Mouse (Mus musculus): Measurements from ENCODE around the gene Ftl1. TPM values are rescaled to one million over a fixed set of nuclear protein-coding genes. Genes with fewer than 3 reads are reported as not detected.
A peak's percentile ranks its signal among the peaks of the same experiment; 100 is the strongest.
"Not testable (repeated sequence)": the region's sequence is repeated elsewhere in the genome, so short reads cannot be mapped to it uniquely, and the experiment has no call there.

Ftl1 gene
- 100 to 1,000 TPM; 218 to 238 TPM for total RNA-seq (2021)
- long read RNA-seq, experiment 1, transcript Ftl1-201 (4 exons, 968 nt) = major isoform, 327 of 344 reads
- long read RNA-seq, experiment 1, transcript Ftl1-205 (3 exons, 825 nt) = minor isoform, 15 of 344 reads
- long read RNA-seq, experiment 1, partial matches to known transcripts = 1 of 344 reads
- long read RNA-seq, experiment 1, other reads (novel, unspliced or antisense) = 0 of 344 reads
- long read RNA-seq, experiment 2, transcript Ftl1-201 (4 exons, 968 nt) = major isoform, 344 of 351 reads
- long read RNA-seq, experiment 2, transcript Ftl1-205 (3 exons, 825 nt) = minor isoform, 6 of 351 reads
- long read RNA-seq, experiment 2, partial matches to known transcripts = 0 of 351 reads
- long read RNA-seq, experiment 2, other reads (novel, unspliced or antisense) = 0 of 351 reads

DNA sequence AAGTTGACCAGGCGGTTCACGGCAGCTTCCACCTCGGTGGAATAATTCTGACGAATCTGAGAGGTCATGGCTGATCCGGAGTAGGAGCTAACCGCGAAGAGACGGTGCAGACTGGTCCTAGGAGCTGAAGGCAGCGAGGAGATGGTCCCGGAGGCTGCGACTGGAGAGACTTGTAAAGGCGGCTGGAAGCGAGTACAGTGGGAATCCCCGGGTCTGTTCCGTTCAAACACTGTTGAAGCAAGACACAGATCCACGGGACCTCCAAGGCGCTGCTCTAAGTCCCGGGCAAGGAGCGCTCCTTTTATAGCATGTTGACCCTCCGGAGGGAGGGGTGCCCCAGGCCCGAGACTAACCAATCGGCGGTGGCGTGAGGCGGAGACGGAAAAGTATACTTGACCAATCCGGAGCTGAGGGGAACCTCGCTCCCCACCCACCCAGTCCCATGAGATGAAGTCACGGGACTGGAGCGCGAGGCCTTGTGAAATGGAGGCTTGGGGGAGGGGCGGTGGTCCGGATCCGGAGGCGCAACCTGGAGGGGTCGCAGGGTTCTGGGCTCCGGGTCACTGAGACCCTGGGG, at the start of gene Ftl1:
TSS of gene Ftl1 (minus strand) at position 321 of the 577 bp plus-strand sequence.
- peak; percentile 92 to 94 for DNase-seq (ENCODE audit: low spot score in 2 of 2)

DNA sequence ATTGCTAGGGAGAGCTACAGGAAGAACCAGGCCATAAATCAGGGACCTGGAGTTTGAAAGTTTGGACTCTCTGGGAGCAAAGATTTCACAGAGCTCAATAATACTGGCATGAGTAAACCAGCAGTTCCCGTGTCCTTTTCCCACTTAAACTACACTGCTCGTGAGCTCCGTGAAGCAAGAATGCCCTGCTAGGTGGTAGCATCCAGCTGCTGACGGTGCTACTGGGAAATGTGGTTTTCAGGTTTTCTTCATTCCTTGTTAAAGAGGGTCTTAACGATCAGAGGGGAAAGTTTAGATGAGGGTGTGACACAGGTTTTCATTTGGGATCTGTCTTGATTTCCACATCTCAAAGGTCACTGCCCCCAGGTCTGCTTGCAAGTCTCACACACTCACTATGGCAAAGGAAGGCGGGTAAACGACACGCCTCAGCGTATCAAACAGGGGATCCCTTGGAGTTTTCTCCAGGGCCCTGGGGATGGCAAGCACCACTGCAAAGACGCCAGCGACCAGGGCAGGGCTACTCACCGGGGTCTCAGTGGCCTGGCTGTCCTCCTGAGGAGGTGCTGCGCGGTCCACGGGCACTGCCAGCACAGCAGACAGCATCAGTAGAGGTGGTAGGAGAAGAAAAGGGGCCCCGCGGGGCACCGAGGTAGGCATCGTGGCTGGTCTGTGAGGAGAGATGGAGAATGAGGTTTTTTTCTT, 49.6 kb upstream of the Ftl1 start:
- DNase-seq (ENCODE audit: low spot score in 2 of 2) = no peak

DNA sequence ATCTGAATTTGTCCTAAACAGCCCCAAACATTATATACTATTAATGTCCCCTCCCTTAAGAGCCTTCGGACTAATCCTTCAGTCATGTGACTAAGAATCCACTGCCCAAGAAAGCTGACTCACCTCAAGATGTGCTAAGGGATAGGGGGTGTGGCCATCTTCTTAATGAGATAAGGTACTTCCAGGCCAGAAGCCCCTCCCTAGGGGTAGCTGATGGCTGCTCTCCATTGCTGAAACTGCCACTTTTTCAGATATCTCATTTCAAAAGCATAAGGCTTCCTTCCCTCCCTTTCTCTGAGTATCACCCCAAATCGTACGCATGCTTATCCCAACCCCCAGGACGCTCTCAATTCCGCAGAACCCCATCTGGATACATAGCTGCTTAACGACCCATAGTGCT, 48.9 kb upstream of the Ftl1 start:
- no peak for DNase-seq (ENCODE audit: low spot score in 2 of 2)

DNA sequence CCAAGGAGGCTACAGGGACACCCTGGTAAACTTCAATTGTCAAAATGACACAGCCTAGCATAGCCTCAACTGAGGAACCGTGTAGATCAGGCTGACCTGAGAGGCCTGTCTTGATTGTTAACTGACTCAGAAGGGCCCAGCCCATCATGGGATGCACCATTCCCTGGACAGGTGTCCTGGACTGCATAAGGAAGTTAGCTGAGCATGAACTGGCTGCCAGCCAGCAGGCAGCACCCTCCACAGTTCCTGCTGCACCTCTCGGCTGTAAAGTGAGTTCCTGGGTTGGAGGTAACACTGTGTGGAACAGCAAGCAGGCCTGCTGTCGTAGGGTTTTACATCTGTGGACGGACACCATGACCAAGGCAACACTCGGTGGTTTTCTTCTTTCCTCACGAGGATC, 47.9 kb upstream of the Ftl1 start:
- DNase-seq (ENCODE audit: low spot score in 2 of 2) = no peak

DNA sequence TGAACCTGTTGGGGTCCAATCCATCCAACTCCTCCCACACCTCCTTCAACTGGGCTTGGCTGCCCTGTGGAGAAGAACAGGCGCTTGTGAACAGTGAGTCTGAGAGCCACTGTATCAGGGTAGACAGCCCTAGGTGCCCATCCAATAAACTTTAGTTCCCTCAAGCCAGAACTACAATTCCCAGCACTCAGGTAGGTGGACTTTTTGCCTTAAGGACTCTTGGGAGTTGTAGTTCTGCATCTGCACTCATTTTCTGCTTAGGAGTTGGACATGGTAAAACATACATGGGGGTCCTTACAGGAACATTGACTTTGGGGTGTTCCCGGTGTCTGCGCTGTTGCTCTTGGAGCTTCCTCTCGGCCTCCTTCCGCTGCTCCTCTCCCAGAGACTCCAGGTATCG, 38.7 kb upstream of the Ftl1 start:
- DNase-seq (ENCODE audit: low spot score in 2 of 2) = no peak

DNA sequence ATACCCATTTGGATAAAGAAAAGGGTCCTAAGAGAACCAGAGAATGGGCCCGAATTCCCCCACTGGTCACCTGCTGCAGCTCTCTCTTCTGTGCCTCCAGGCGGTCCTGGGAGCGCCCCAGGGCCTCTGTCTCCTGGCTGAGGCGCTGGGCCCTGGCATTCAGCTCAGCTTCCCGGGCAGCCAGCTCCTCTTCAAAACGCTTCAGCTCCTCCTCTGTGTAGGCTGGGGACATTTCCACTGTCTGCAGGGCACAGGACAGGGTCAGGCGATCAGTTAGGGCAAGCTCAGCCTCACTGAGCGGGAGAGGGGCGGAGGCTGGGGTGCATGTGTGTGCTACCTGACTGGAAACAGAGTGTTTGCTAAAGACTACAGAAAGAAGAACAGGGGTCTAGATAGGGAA, 34.9 kb upstream of the Ftl1 start:
- no peak for DNase-seq (ENCODE audit: low spot score in 2 of 2)

DNA sequence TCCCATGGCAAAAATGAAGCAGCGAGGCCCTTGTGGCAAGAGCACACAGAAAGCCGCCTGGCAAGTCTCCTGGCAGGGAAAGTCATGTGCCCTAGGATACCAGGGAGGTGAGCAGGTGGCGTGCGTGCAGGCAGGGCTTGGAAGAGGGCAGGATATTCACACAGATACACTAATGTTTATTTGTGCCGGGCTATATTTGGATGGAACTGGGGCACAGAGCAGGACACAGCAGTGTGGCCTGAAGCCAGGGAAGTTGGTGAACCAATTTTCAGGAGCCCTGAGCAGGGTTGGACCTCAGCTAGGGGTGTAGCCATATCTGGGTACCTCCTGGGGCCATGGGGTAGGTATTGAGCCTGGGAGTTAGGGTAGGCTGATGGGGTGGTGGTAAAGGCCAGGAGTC, 33.3 kb upstream of the Ftl1 start:
- DNase-seq (ENCODE audit: low spot score in 2 of 2) = no peak

DNA sequence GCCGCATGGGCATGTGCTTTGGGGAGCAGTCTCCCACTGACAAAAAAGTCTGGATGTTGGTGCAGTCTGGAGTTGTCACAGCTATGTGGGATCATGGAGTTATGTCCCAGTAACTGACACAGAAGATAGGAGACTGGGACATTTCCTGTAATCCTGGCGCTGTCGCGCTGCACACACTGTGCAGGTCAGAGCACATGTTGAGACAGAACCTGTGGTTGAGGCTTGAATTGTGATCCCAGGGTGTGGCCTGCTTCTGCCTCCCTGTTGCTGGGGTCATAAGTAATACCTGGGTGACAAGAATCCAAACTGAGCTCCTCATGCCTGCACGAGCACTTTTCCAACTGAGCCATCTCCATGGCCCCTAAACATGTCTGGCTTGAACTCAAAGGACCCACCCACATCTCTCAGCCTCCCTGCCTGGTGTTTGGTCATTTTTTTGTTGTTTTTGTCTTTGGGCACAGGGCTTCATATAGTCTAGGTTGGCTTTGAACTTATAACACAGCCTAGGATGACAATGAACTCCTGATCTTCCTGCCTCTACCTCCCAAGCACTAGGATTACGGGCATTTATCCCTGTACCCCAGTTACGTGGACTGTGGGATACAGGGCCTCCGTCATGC, 32.7 kb upstream of the Ftl1 start:
- DNase-seq (ENCODE audit: low spot score in 2 of 2) = no peak

DNA sequence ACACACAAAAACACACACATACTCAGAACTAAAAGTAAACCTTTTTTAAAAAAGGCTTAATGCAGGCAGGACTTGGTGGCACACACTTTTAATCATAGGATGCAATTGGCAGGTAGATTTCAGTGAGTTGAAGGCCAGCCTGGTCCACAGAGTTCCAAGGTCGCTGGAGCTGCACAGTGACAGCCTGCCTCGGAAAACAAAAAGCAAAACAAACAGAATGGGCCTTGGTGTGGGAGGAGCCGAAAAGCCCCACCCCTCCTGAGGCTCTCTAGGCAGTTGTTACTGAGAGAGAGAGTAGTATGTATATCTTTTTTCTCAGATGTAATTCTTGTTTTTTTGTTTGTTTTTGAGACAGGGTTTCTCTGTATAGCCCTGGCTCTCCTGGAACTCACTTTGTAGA, 31.6 kb upstream of the Ftl1 start:
- no peak for DNase-seq (ENCODE audit: low spot score in 2 of 2)

DNA sequence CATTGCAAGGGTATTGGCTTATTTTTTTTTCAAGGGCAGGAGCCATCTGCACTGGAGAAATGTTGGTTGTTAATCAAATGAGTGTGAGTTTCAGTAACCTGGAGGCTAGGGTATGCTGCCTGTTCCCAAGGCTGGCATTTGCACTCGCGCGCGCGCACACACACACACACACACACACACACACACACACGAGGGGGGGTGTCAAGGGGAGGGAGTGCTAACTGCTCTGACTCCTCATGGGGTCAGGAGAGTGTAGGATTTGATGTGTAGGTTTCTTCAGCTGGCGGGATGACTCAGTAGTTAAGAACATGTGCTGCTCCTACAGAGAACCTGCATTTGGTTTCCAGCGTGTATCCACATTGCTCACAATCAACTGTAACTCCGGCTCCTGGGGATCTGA, 31.1 kb upstream of the Ftl1 start:
- DNase-seq (ENCODE audit: low spot score in 2 of 2) = peak; percentile 24 to 30

DNA sequence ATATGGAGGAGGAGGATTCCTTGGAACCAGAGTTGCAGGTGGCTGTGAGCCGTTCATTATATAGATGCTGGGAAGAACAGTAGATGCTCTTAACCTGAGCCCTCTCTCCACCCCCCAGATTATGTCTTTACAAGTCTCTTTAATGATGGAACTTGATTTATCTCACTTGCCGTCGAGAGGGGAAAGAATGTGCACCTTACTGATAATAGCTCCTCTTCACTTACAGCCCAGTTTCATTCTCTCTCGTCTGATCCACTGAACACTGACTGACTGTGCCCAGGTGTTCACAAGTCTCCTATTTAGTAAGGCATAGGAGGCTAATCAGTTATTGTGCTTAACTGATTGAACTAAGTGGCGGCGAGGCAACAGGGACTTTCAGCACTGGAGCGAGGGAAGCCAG, 29.9 kb upstream of the Ftl1 start:
- no peak for DNase-seq (ENCODE audit: low spot score in 2 of 2)

DNA sequence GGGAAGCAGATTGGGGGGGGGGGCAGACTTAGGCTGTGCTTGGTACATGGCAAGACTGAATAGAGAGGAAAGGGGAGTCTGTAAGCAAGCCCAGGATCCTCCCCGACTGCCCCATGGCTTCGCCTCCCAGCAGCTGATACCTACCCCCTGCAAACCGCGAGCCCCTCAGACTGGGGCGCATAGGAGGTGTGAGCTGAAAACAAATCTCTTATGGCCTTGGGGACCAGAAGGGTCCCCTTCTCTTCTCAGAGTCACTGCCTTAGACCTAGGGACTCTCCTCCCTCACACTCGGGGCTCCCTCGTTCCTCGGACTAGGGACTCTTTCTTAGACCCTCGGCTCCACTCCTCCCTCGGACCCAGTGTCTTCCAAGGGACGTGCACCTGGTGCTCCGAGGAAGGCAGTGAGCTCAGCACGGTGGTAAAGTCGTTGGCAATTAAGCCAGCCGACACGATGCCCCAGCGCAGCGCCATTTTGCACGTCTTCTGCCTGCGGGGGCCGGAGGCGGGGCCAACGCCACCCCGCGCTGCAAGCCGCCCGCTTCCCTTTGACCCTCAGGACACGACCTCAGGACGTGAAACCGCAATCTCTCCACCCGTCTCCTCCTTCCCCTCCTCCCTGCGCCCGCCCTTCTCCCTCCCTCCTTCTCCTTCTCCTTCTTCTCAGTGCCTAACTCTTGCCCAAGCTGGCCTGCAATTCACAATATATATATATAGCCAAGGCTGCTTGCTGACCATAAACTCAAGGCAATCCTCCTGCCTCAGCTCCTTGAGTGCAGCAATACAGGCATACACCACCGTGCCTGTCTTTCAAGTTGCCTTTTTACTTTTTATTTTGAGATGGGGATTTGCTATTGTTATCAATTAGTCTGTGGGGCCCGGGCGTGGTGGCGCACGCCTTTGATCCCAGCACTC, 28.9 kb upstream of the Ftl1 start, which contains the start of gene Dhdh:
TSS of gene Dhdh (minus strand) at position 513 of the 912 bp plus-strand sequence.
- DNase-seq (ENCODE audit: low spot score in 2 of 2) = peak; percentile 47 to 49

DNA sequence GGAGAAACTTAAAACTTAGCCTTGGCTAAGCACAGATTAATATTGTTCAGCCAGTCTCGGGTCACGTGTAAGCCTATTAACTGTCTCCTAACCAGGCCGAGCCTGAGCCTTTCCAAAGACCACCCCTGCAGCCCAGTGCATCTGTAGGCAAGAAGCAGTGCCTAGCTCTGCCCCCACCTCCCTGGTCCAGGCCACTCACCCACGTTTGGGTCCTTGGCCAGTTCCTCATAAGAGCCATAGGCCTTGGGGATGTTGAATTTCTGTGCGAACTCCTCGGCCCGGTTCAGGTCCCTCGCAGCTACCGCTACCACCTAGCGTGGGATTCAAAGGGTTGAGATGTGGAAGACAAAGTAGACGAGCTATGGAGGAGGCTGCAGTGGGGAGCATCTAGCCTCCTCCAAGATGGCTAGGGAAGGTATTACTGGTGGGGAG, 28.2 kb upstream of the Ftl1 start:
- no peak for DNase-seq (ENCODE audit: low spot score in 2 of 2)

DNA sequence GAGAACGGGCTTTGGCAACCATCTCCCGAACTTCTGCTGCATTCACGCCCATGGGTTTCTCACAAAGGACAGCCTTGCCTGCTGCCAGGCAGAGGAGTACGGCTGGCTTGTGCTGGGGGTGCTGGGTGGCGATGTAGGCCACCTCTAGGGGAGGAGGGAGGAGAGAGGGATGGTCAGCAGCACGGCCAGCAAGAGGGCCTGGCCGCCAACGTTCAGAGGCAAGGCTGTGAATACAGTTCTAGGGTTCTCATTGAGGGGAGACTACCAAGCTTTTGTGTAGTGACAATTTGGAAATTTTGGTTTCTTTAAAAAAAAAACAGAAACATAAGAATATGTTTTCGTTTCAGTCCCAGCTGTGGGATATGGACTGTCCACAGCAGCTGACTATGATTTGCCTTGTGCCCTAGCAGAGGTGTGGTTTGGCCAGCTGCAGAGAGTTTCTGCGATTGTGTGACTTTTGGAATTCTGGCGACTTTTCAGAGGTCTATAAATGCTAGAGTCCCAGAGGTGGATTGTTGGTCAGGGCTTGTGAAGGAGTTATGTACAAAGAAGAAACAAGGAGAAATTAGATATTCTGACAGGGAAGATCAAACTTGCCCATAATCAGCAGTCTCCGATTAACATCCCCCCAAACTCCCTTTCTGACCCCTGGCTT, 27.2 kb upstream of the Ftl1 start, which contains the start of gene Gm45808:
TSS of gene Gm45808 (minus strand) at position 51 of the 655 bp plus-strand sequence.
- DNase-seq (ENCODE audit: low spot score in 2 of 2) = no peak

DNA sequence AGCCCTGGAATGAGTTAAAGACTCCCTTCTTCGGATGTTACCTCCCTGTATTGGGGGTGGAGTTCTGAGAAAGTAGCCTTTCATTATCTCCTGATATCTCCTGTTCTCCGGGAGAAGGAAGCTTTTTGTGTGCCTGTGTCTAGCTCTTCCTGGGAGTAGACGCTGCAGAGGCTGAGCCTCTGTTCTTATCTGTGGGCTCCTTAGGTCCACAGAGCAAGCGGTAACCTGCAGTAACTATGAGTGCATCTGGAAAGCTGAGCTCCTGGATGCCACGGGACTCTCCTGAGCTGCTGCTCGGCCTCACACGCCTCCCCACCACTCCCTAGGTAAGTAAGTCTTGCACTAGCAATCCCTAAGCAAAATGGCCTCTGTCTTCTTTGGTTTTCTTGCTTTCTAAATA, 26.5 kb upstream of the Ftl1 start:
- DNase-seq (ENCODE audit: low spot score in 2 of 2) = no peak

DNA sequence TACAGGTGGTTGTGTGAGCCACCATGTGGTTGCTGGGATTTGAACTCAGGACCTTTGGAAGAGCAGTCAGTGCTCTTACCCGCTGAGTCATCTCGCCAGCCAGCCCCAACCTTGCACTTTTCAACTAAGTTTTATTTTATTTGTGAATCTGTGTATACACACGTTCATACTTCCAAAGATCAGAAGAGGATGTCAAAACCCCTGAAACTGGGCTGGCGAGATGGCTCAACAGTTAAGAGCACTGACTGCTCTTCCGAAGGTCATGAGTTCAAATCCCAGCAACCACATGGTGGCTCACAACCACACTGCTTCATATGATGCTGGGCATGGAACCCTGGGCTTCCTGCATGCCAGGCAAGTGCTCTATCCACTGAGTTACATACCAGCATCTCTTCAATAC, 25.3 kb upstream of the Ftl1 start:
- DNase-seq (ENCODE audit: low spot score in 2 of 2) = not testable (repeated sequence)

DNA sequence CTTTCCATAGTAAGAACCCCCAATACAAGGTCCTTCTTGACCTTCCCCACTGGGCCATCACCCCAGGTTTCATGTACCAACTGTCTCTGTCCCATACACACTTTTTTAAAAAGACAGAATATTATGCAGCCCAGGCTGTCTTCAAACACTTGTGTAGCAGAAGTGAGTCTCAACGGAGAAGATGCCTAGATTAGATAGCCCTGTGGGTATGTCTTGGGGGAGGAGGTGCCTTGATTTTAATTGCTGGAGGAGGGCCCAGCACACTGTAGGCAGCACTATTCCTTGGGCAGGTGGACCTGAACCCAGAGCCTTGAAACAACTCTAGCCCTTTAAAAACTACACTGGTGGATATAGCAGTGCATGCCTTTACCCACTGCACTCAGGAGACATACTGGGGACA, 22.5 kb upstream of the Ftl1 start:
- DNase-seq (ENCODE audit: low spot score in 2 of 2) = no peak

DNA sequence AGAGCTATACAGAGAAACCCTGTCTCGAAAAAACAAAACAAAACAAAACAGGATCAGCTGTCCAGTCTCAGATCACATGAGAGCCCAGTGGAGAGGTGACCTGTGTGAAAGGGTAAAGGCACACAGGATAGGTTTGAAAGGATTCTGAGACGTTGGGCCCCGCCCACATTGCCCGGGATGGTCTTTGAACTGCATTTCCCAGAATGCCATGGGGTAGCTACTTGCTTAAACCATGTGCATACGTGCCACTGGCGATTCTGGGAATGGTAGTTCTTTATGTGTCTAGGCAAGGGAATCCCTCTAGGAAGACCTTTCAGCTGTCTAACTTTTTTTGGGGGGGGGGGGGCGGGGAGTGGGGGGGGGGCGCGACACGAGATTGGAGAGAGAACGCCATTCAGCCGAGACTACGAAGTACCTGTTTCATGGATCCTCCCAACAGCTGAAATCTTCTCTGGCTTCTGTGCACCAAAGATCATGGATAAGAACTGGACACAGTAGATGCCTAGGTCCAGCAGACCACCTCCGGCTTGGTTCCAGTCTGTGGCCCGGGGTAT, 21.8 kb upstream of the Ftl1 start, which contains the start of gene Tulp2:
TSS of gene Tulp2 (plus strand) at position 504 of the 554 bp plus-strand sequence.
- DNase-seq (ENCODE audit: low spot score in 2 of 2) = peak; percentile 66 to 71

DNA sequence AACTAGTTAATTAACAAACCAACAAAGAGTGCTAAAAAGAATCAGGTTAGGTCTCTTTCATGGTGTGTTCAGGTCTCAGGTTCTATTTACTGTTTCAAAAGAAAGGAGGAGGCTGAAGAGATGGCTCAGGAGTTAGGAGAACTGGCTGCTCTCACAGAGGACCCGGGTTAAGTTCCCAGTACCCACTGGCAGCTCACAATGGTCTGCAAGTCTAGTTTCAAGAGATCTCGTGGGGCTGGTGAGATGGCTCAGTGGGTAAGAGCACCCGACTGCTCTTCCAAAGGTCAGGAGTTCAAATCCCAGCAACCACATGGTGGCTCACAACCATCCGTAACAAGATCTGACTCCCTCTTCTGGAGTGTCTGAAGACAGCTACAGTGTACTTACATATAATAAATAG, 20.6 kb upstream of the Ftl1 start:
- DNase-seq (ENCODE audit: low spot score in 2 of 2) = not testable (repeated sequence)

DNA sequence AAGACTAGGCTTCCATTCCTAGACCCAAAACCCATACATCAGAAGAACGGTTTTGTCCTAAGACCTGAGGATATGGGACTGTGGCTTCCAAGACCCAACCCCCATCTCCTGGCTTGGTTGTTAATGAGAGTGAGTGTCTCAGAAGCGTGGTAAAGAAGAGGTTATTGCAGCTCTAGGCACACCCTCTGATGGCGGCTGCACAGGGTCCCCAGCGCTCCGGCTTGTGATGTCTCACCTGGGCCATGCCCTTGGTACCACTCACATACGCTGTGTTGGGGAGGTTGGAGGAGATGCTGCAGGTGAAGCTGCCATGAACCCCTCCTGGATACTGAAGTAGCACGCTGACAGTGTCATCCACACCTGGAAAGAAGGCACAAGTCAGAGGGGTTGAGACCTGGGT, 19.1 kb upstream of the Ftl1 start:
- DNase-seq (ENCODE audit: low spot score in 2 of 2) = no peak

Data from left cerebral cortex, adult 18-20 months (tissue).